Mouse (Mus musculus) effector memory CD4-positive, alpha-beta T cell, adult 7 months (primary cell): Measurements from ENCODE around the gene St3gal4. TPM values are rescaled to one million over a fixed set of nuclear protein-coding genes. Genes with fewer than 3 reads are reported as not detected.

ENCODE experiments used
- polyA plus RNA-seq: library from polyadenylated mRNA; unstranded; fragments of 100-300 nt; shearing (Covaris generic); gene quantifications from one replicate; pipeline ENCODE4 v1.2.1, GENCODE M21; 2017

The St3gal4 gene
- 44.1 TPM for polyA plus RNA-seq

DNA sequence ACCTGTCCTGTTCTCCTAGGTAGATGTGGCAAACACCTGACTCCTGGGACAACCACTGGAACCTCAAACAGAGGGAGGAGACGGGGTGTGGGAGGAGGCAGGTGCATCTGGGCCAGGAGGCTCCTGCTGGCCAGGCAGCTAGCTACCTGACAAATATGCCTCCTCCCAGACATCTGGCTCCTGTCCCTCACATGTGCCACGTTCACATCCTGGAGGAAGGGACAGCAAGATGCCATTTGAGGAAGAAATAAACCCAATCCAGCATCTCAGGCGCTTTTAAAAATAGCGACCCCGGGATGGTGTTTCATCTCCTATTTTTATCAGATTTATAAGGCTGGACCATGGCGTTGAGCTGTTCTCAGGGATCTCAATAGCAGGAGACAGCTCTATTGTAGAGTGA lies at the start of gene St3gal4:
St3gal4 (minus strand) TSS at position 101 of the 400 bp plus-strand sequence.

Other genes with a start within 250 kb of the St3gal4 start
- 52.2 TPM for gene Dcps, start 56.8 kb upstream of the St3gal4 start, polyA plus RNA-seq
- 188 TPM for gene Srpr, start 80.9 kb upstream of the St3gal4 start, polyA plus RNA-seq
- 5.0 TPM for gene Tirap, start 81.0 kb upstream of the St3gal4 start, polyA plus RNA-seq
- gene Foxred1, start 91.8 kb upstream of the St3gal4 start, polyA plus RNA-seq: 34.4 TPM
- gene Fam118b, start 148.5 kb upstream of the St3gal4 start, polyA plus RNA-seq: 15.3 TPM
- 44.8 TPM for gene Rpusd4, start 148.6 kb upstream of the St3gal4 start, polyA plus RNA-seq